ENCODE assay signal across 8 mouse cellular contexts in the genomic region with DNA sequence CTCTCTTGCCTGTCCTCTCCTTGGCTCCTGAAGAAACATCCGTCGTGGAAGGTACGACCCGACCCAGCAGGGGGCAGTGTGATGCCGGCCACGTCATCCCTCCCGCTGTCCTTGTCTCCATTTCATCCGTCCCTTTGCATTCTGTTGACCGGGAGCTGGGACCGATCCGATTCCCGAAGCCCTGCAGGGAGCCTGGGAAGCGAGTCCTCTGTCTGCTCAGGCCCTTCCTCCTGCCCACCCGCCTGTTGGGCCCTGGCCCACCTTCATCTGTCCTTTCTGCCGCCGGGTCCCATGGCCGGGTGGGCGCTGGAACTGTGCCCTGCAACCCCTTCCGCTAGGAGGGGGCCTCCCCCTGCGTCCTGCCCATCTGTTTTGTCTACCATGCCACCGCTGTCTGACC. TPM values are rescaled to one million over a fixed set of nuclear protein-coding genes. Genes with fewer than 3 reads are reported as not detected.
DNase-seq lines count a peak whose midpoint lies in the region; ATAC-seq and TF ChIP-seq lines count a peak whose summit lies in the region.

No protein-coding gene starts in this region.

- TF ChIP-seq CTCF in kidney, postnatal 0 days (IDR thresholded peaks at IDR 0.05; ENCODE audit: low read depth), result peak; percentile 92

- no peak for ATAC-seq in embryonic facial prominence, embryonic 14.5 days (ENCODE audit: low read depth)
- ATAC-seq in heart, embryonic 13.5 days (ENCODE audit: extremely low read depth, insufficient number of reproducible peaks, low FRiP score, low TSS enrichment), result no peak
- peak; percentile 12; the same call in 1 of the 2 replicates for ATAC-seq in kidney, postnatal 0 days (replicated peaks; ENCODE audit: low FRiP score, low read depth)
- ATAC-seq in lung, embryonic 16.5 days (ENCODE audit: low read depth), result peak; percentile 11; the same call in 1 of the 2 replicates

- peak; percentile 49 for DNase-seq in 416B (ENCODE audit: low read depth)
- peak; percentile 88 for DNase-seq in adrenal gland, adult 2 months
- DNase-seq in embryonic facial prominence, embryonic 14.5 days (ENCODE audit: low spot score), result peak; percentile 77
- DNase-seq in kidney, postnatal 0 days (ENCODE audit: low spot score), result peak; percentile 93
- DNase-seq in right cerebral cortex, adult 18-20 months, result peak; percentile 62
- DNase-seq in thymus, adult 18-20 months, result no peak

- H3K9ac ChIP-seq in embryonic facial prominence, embryonic 14.5 days (ENCODE audit: low read depth, low read length), result peak overlapping the region; percentile 50
- peak overlapping the region; percentile 81 for H3K9ac ChIP-seq in heart, embryonic 13.5 days
- H3K9ac ChIP-seq in kidney, postnatal 0 days (ENCODE audit: low read depth, low read length), result peak overlapping the region; percentile 41; the same call in 1 of the 2 replicates
- H3K9ac ChIP-seq in lung, embryonic 16.5 days (ENCODE audit: low read length), result peak overlapping the region; percentile 66

- no peaks in the 10 kb centered on the region for H3K36me3 ChIP-seq in embryonic facial prominence, embryonic 14.5 days (ENCODE audit: control insufficient read depth, insufficient read depth, low read length)
- peaks cover 16% of the 10 kb centered on the region for H3K36me3 ChIP-seq in heart, embryonic 13.5 days
- no peaks in the 10 kb centered on the region for H3K36me3 ChIP-seq in kidney, postnatal 0 days (ENCODE audit: insufficient read depth, low read length)
- H3K36me3 ChIP-seq in lung, embryonic 16.5 days (ENCODE audit: control insufficient read depth, insufficient read depth, low read length), result no peaks in the 10 kb centered on the region

- H3K27me3 ChIP-seq in embryonic facial prominence, embryonic 14.5 days (replicated peaks; ENCODE audit: control insufficient read depth, insufficient read depth, low read length), result no peaks in the 10 kb centered on the region
- H3K27me3 ChIP-seq in heart, embryonic 13.5 days (replicated peaks), result peaks cover 13% of the 10 kb centered on the region
- no peaks in the 10 kb centered on the region for H3K27me3 ChIP-seq in kidney, postnatal 0 days (ENCODE audit: insufficient read depth, low read length)
- H3K27me3 ChIP-seq in lung, embryonic 16.5 days (ENCODE audit: control insufficient read depth, insufficient read depth, low read depth, low read length), result no peaks in the 10 kb centered on the region; the same call in 1 of the 2 replicates

- peak overlapping the region; percentile 48 for H3K27ac ChIP-seq in embryonic facial prominence, embryonic 14.5 days (replicated peaks; ENCODE audit: low read depth, low read length)
- H3K27ac ChIP-seq in heart, embryonic 13.5 days (replicated peaks), result peak overlapping the region; percentile 70
- H3K27ac ChIP-seq in kidney, postnatal 0 days, result no peak overlapping the region
- no peak overlapping the region for H3K27ac ChIP-seq in lung, embryonic 16.5 days (ENCODE audit: low read length)

- H3K4me3 ChIP-seq in embryonic facial prominence, embryonic 14.5 days (ENCODE audit: low read depth, low read length), result peak overlapping the region; percentile 28
- peak overlapping the region; percentile 45 for H3K4me3 ChIP-seq in heart, embryonic 13.5 days
- peak overlapping the region; percentile 15; the same call in 1 of the 2 replicates for H3K4me3 ChIP-seq in kidney, postnatal 0 days (replicated peaks; ENCODE audit: low read depth, low read length)
- H3K4me3 ChIP-seq in lung, embryonic 16.5 days (ENCODE audit: low read length), result peak overlapping the region; percentile 40

- H3K9me3 ChIP-seq in embryonic facial prominence, embryonic 14.5 days (ENCODE audit: control insufficient read depth, low read length), result no peaks in the 10 kb centered on the region
- H3K9me3 ChIP-seq in heart, embryonic 13.5 days, result no peaks in the 10 kb centered on the region
- H3K9me3 ChIP-seq in kidney, postnatal 0 days (replicated peaks; ENCODE audit: low read length), result no peaks in the 10 kb centered on the region
- H3K9me3 ChIP-seq in lung, embryonic 16.5 days (ENCODE audit: control insufficient read depth, low read length), result no peaks in the 10 kb centered on the region

- H3K4me2 ChIP-seq in embryonic facial prominence, embryonic 14.5 days (ENCODE audit: low read depth, low read length), result peak overlapping the region; percentile 51
- H3K4me2 ChIP-seq in heart, embryonic 13.5 days, result peak overlapping the region; percentile 71
- H3K4me2 ChIP-seq in kidney, postnatal 0 days (ENCODE audit: low read length), result peak overlapping the region; percentile 52
- H3K4me2 ChIP-seq in lung, embryonic 16.5 days (ENCODE audit: low read depth, low read length), result peak overlapping the region; percentile 63

- H3K4me1 ChIP-seq in embryonic facial prominence, embryonic 14.5 days (ENCODE audit: control insufficient read depth, insufficient read depth, low read length), result peaks cover 11% of the 10 kb centered on the region
- H3K4me1 ChIP-seq in heart, embryonic 13.5 days, result peaks cover 61% of the 10 kb centered on the region
- peaks cover 11% of the 10 kb centered on the region; the same call in 1 of the 2 replicates for H3K4me1 ChIP-seq in kidney, postnatal 0 days (replicated peaks; ENCODE audit: insufficient read depth, low read length)
- peaks cover 16% of the 10 kb centered on the region for H3K4me1 ChIP-seq in lung, embryonic 16.5 days (replicated peaks; ENCODE audit: control insufficient read depth, insufficient read depth, low read length)

- WGBS in embryonic facial prominence, embryonic 14.5 days, result 23% methylated on average over 21 of the region's 21 CpGs
- whole genome bisulfite sequencing in heart, embryonic 13.5 days, result 16% methylated on average over 21 of the region's 21 CpGs
- WGBS in kidney, postnatal 0 days, result 17% methylated on average over 21 of the region's 21 CpGs
- WGBS in lung, embryonic 16.5 days, result 29% methylated on average over 21 of the region's 21 CpGs

RNA-seq across cellular contexts. Expression of a gene that starts 16.4 kb away (rescaled TPM):
- total RNA-seq in adrenal gland, adult 2 months (2021), result 1 to 10 TPM; 2.9 to 3.4 TPM
- polyA plus RNA-seq in adrenal gland, adult 2 months (2012; rRNA removed), result 9.2 and 11.0 TPM in 2 replicates
- 8.1 and 9.3 TPM in 2 replicates for polyA plus RNA-seq in embryonic facial prominence, embryonic 14.5 days (2014; fragmentation: Nextera tagmentation; extraction: Ambion mirVana)
- 6.7 and 7.3 TPM in 2 replicates for polyA plus RNA-seq in heart, embryonic 13.5 days (2015; fragmentation: Nextera tagmentation; extraction: Ambion mirVana)
- 5.9 and 7.7 TPM in 2 replicates for polyA plus RNA-seq in kidney, postnatal 0 days (2015; fragmentation: Nextera tagmentation; extraction: Ambion mirVana)
- 5.0 and 5.1 TPM in 2 replicates for polyA plus RNA-seq in lung, embryonic 16.5 days (2015; fragmentation: Nextera tagmentation; extraction: Ambion mirVana)

RNA-seq across cellular contexts. Expression of a gene that starts 41.9 kb away (rescaled TPM):
- total RNA-seq in adrenal gland, adult 2 months (2021), result 10 to 100 TPM; 12.9 to 20.6 TPM
- polyA plus RNA-seq in adrenal gland, adult 2 months (2012; rRNA removed), result 1.8 and 2.4 TPM in 2 replicates
- polyA plus RNA-seq in embryonic facial prominence, embryonic 14.5 days (2014; fragmentation: Nextera tagmentation; extraction: Ambion mirVana), result 46.0 and 49.6 TPM in 2 replicates
- polyA plus RNA-seq in heart, embryonic 13.5 days (2015; fragmentation: Nextera tagmentation; extraction: Ambion mirVana), result 46.5 and 50.3 TPM in 2 replicates
- polyA plus RNA-seq in kidney, postnatal 0 days (2015; fragmentation: Nextera tagmentation; extraction: Ambion mirVana), result 44.2 and 47.1 TPM in 2 replicates
- 60.8 and 65.7 TPM in 2 replicates for polyA plus RNA-seq in lung, embryonic 16.5 days (2015; fragmentation: Nextera tagmentation; extraction: Ambion mirVana)

RNA-seq across cellular contexts. Expression of a gene that starts 58.1 kb away (rescaled TPM):
- total RNA-seq in adrenal gland, adult 2 months (2021), result 1 to 10 TPM in 1 of 2 experiments, under 1 TPM in 1; 0.66 to 2.9 TPM
- polyA plus RNA-seq in adrenal gland, adult 2 months (2012; rRNA removed), result 2.0 and 2.8 TPM in 2 replicates
- 0.79 and 1.3 TPM in 2 replicates for polyA plus RNA-seq in embryonic facial prominence, embryonic 14.5 days (2014; fragmentation: Nextera tagmentation; extraction: Ambion mirVana)
- not detected in 2 replicates for polyA plus RNA-seq in heart, embryonic 13.5 days (2015; fragmentation: Nextera tagmentation; extraction: Ambion mirVana)
- 2.9 and 3.0 TPM in 2 replicates for polyA plus RNA-seq in kidney, postnatal 0 days (2015; fragmentation: Nextera tagmentation; extraction: Ambion mirVana)
- polyA plus RNA-seq in lung, embryonic 16.5 days (2015; fragmentation: Nextera tagmentation; extraction: Ambion mirVana), result 51.5 and 56.7 TPM in 2 replicates

Comparison
In these comparisons a context has a peak if more than half of its experiments do, and no peak if none do; other contexts are left out.
1. DNase-seq: peak in 416B (single experiment), adrenal gland, adult 2 months (single experiment), embryonic facial prominence, embryonic 14.5 days (single experiment), kidney, postnatal 0 days (single experiment) and right cerebral cortex, adult 18-20 months (single experiment); none in thymus, adult 18-20 months (0 of 2).
2. ATAC-seq: peak in kidney, postnatal 0 days (single experiment) and lung, embryonic 16.5 days (single experiment); none in embryonic facial prominence, embryonic 14.5 days (single experiment) and heart, embryonic 13.5 days (single experiment).
3. H3K27ac ChIP-seq: peak in embryonic facial prominence, embryonic 14.5 days (single experiment) and heart, embryonic 13.5 days (single experiment); none in kidney, postnatal 0 days (single experiment) and lung, embryonic 16.5 days (single experiment).
4. RNA of a gene that starts 41.9 kb away (polyA plus RNA-seq): 60.8 to 65.7 TPM in lung, embryonic 16.5 days, 46.5 to 50.3 TPM in heart, embryonic 13.5 days, 46.0 to 49.6 TPM in embryonic facial prominence, embryonic 14.5 days and 44.2 to 47.1 TPM in kidney, postnatal 0 days; 1.8 to 2.4 TPM in adrenal gland, adult 2 months; every median in the first group is over 10 times any median in the second.
5. RNA of a gene that starts 58.1 kb away (polyA plus RNA-seq): 51.5 to 56.7 TPM in lung, embryonic 16.5 days; 2.9 to 3.0 TPM in kidney, postnatal 0 days, 2.0 to 2.8 TPM in adrenal gland, adult 2 months, 0.79 to 1.3 TPM in embryonic facial prominence, embryonic 14.5 days and not detected in heart, embryonic 13.5 days; every median in the first group is over 10 times any median in the second.
6. Peak in every context shown above with its lines, with median percentiles within 50 percentile points of each other: H3K4me2 ChIP-seq, H3K4me3 ChIP-seq and H3K9ac ChIP-seq.